Mouse (Mus musculus): ENCODE results near the gene Gm26602. TPM values are rescaled to one million over a fixed set of nuclear protein-coding genes. Genes with fewer than 3 reads are reported as not detected.

Gm26602 gene
- polyA plus RNA-seq, 1 experiment from 2014 or later, result 15.7 TPM

GRCm38 (mm10) chr10:79918231-79919078 lies 7.8 kb downstream of the Gm26602 start:
- Histone ChIP-seq H3K27ac (no peak overlapping the region), H3K9me3 (replicated peaks) (no peaks in the 10 kb centered on the region), H3K9ac (0 out of 2 replicates have a peak overlapping the region, but pooled peaks have one; percentile 10), H3K27me3 (peaks cover 63% of the 10 kb centered on the region), H3K4me2 (peak overlapping the region; percentile 53), H3K4me3 (peak overlapping the region; percentile 33), H3K4me1 (replicated peaks) (peaks cover 69% of the 10 kb centered on the region), H3K36me3 (no peaks in the 10 kb centered on the region)
- 8% methylated on average over 35 of the region's 35 CpGs for WGBS
- no peak for ATAC-seq (replicated peaks; ENCODE audit: insufficient number of reproducible peaks, insufficient read depth, low FRiP score, low read depth)

DNA sequence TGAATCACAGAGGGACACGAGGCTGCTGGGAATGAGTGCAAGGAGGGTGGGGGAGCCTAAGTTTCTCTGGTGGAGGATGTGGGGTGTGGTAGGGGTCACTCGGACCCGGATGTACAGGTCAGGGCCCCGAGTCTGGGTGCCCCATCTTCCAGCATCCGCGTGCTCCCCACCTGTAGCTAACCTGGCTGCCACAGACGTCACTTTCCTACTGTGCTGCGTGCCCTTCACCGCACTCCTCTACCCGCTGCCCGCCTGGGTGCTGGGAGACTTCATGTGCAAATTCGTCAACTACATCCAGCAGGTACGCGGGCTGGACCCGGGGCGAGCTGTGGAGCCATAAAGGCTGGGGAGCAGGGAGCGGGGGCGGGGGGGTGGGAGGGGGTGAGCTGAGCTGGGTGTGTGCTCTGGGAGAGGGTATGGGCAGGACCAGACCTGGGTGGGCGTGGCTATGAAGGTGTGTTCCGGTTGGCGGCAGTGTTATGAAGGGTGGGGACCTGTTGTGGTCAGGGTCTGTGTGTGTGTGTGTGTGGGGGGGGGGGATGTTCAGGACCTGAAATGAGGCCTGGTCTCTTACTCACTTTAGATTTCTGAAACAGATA lies 8.7 kb downstream of the Gm26602 start:
- WGBS, result 9% methylated on average over 21 of the region's 21 CpGs
- H3K27ac ChIP-seq, result no peak overlapping the region
- H3K9ac ChIP-seq, result no peak overlapping the region
- peak overlapping the region; percentile 40; the same call in 1 of the 2 replicates for H3K4me2 ChIP-seq
- peak overlapping the region; percentile 18; the same call in 1 of the 2 replicates for H3K4me3 ChIP-seq
- no peak for ATAC-seq (replicated peaks; ENCODE audit: insufficient number of reproducible peaks, insufficient read depth, low FRiP score, low read depth)
- peaks cover 65% of the 10 kb centered on the region for H3K27me3 ChIP-seq
- H3K9me3 ChIP-seq (replicated peaks), result no peaks in the 10 kb centered on the region
- H3K36me3 ChIP-seq, result no peaks in the 10 kb centered on the region
- peaks cover 60% of the 10 kb centered on the region for H3K4me1 ChIP-seq (replicated peaks)

GRCm38 (mm10) chr10:79920056-79920890 lies 9.6 kb downstream of the Gm26602 start:
- Histone ChIP-seq H3K9ac (no peak overlapping the region), H3K27me3 (peaks cover 65% of the 10 kb centered on the region), H3K4me2 (peak overlapping the region; percentile 63), H3K27ac (no peak overlapping the region), H3K9me3 (replicated peaks) (no peaks in the 10 kb centered on the region), H3K4me1 (replicated peaks) (peaks cover 54% of the 10 kb centered on the region), H3K36me3 (no peaks in the 10 kb centered on the region), H3K4me3 (peak overlapping the region; percentile 38)
- WGBS, result 25% methylated on average over 26 of the region's 26 CpGs
- no peak for ATAC-seq (replicated peaks; ENCODE audit: insufficient number of reproducible peaks, insufficient read depth, low FRiP score, low read depth)

GRCm38 (mm10) chr10:79920958-79921535 lies 10.4 kb downstream of the Gm26602 start, which contains the start of gene R3hdm4:
R3hdm4 (minus strand) TSS chr10:79921208.
- peaks cover 65% of the 10 kb centered on the region for H3K27me3 ChIP-seq
- WGBS, result 5% methylated on average over 41 of the region's 41 CpGs
- no peaks in the 10 kb centered on the region for H3K36me3 ChIP-seq
- peak within 1 kb of the TSS; percentile 38 for H3K4me3 ChIP-seq
- peak within 1 kb of the TSS; percentile 63 for H3K4me2 ChIP-seq
- no peak for ATAC-seq (replicated peaks; ENCODE audit: insufficient number of reproducible peaks, insufficient read depth, low FRiP score, low read depth)
- peaks cover 55% of the 10 kb centered on the region for H3K4me1 ChIP-seq (replicated peaks)
- H3K9me3 ChIP-seq (replicated peaks), result no peaks in the 10 kb centered on the region
- no peak within 1 kb of the TSS for H3K27ac ChIP-seq
- peak within 1 kb of the TSS; percentile 23; the same call in 1 of the 2 replicates for H3K9ac ChIP-seq

- Histone ChIP-seq H3K4me2 (peak overlapping the region; percentile 63), H3K9me3 (replicated peaks) (no peaks in the 10 kb centered on the region), H3K27me3 (peaks cover 65% of the 10 kb centered on the region), H3K4me3 (peak overlapping the region; percentile 38), H3K36me3 (no peaks in the 10 kb centered on the region), H3K4me1 (replicated peaks) (peaks cover 57% of the 10 kb centered on the region), H3K27ac (no peak overlapping the region), H3K9ac (peak overlapping the region; percentile 23; the same call in 1 of the 2 replicates)
- ATAC-seq (replicated peaks; ENCODE audit: insufficient number of reproducible peaks, insufficient read depth, low FRiP score, low read depth), result no peak
- 4% methylated on average over 34 of the region's 34 CpGs for WGBS
Observed at GRCm38 (mm10) chr10:79921572-79921971, 10.9 kb downstream of the Gm26602 start.

- no peak for ATAC-seq (replicated peaks; ENCODE audit: insufficient number of reproducible peaks, insufficient read depth, low FRiP score, low read depth)
Observed at GRCm38 (mm10) chr10:79924998-79925784, 14.5 kb downstream of the Gm26602 start.

DNA sequence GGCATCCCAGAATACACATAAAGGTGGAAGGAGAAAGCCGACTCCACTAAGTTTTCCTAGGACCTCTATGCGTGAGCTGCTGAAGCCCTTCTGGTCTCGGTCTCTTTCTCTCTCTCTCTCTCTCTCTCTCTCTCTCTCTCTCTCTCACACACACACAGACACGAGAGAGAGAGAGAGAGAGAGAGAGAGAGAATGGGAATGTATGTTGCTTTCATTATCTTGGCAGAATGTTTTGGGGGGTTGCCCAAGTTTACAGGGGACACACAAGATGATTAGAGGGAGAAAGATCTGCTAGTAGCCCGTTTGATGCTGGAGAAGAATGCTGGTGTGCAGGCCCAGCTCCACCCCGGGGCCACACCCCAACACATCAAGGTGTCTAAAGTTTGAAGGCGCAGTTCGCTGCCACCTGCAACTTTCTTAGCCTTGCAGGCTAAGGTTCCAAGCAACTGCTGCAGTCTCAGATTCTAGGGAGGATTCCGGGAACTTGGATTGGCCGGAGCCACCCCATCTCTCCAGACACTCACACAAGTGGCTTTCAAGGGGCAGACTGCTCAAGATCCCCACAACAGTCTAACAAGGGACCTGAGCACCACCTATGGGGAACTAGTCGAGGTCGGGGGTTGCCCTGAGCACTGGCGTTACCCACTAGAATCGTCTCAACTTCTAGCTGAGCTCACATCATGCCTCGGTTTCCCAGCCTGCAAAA lies 15.3 kb downstream of the Gm26602 start:
- Histone ChIP-seq H3K9ac (peak overlapping the region; percentile 92), H3K4me2 (peak overlapping the region; percentile 80), H3K4me1 (replicated peaks) (peaks cover 47% of the 10 kb centered on the region), H3K27me3 (peaks cover 28% of the 10 kb centered on the region), H3K4me3 (peak overlapping the region; percentile 83), H3K27ac (peak overlapping the region; percentile 95), H3K9me3 (replicated peaks) (no peaks in the 10 kb centered on the region), H3K36me3 (peaks cover 3% of the 10 kb centered on the region; the same call in 1 of the 2 replicates)
- no peak for ATAC-seq (replicated peaks; ENCODE audit: insufficient number of reproducible peaks, insufficient read depth, low FRiP score, low read depth)
- WGBS, result 4% methylated on average over 14 of the region's 15 CpGs

More at GRCm38 (mm10) chr10:79924998-79925784, 14.5 kb downstream of the Gm26602 start:
- no peaks in the 10 kb centered on the region for H3K9me3 ChIP-seq (replicated peaks)
- peak overlapping the region; percentile 83 for H3K4me3 ChIP-seq
- peak overlapping the region; percentile 95; the same call in 1 of the 2 replicates for H3K27ac ChIP-seq
- H3K27me3 ChIP-seq, result peaks cover 35% of the 10 kb centered on the region
- peaks cover 52% of the 10 kb centered on the region for H3K4me1 ChIP-seq (replicated peaks)
- no peaks in the 10 kb centered on the region for H3K36me3 ChIP-seq
- 11% methylated on average over 29 of the region's 29 CpGs for WGBS
- peak overlapping the region; percentile 92; the same call in 1 of the 2 replicates for H3K9ac ChIP-seq
- H3K4me2 ChIP-seq, result peak overlapping the region; percentile 80

- Histone ChIP-seq H3K4me2 (peak within 1 kb of the TSS; percentile 80), H3K4me1 (replicated peaks) (peaks cover 43% of the 10 kb centered on the region), H3K4me3 (peak within 1 kb of the TSS; percentile 83), H3K9me3 (replicated peaks) (no peaks in the 10 kb centered on the region), H3K27me3 (peaks cover 20% of the 10 kb centered on the region), H3K36me3 (peaks cover 10% of the 10 kb centered on the region), H3K27ac (peak within 1 kb of the TSS; percentile 95), H3K9ac (peak within 1 kb of the TSS; percentile 92)
- peak; percentile 61 for ATAC-seq (replicated peaks; ENCODE audit: insufficient number of reproducible peaks, insufficient read depth, low FRiP score, low read depth)
- under 1% methylated on average over 63 of the region's 63 CpGs for WGBS
Observed at GRCm38 (mm10) chr10:79926491-79927323, 16.1 kb downstream of the Gm26602 start, which contains the start of gene Arid3a. Arid3a (plus strand) TSS chr10:79927043.

All from heart, embryonic 15.5 days (tissue).